Mouse (Mus musculus): ENCODE results near the gene Frmd4a. TPM values are rescaled to one million over a fixed set of nuclear protein-coding genes. Genes with fewer than 3 reads are reported as not detected.

The Frmd4a gene
- total and polyA plus RNA-seq, 2 experiments from 2014 or later: 11.9 to 44.1 TPM

DNA sequence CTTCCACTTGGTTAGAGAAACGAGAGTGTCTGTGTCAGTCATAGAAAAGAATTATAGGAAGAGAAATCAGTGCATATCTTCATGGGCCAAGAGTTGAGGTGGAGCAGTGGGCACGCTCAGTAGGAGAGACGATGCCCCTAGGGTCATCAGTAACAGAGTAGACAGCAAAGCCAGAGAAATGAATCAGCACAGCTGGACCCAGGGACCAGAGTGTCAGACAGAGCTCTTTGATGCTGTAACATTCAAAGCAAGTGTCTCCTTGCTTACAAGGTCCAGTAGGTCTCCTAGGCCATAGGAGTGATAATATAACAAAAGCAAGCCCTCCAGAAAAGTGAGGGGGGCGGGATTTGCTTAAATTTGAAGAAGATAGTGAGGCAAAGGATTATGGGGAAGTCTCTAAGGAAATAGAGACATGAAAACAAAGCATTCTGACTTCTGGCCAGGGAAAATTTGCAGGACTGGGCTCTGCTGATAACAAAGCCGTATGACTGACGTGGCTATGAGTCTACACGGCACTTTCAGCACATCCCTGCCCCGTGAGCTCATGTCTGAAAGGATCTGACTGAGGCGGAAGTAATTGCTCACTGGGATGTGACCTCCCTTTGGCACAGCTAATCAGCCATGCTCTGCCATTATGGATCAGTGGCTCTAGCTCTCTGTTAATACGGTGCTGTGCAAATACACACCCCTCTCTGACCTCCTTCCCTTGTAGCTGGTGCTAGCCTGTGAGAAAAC, 243.0 kb downstream of the Frmd4a start:
- no peak overlapping the region for H3K9ac ChIP-seq (replicated peaks; ENCODE audit: low read depth, low read length)
- no peaks in the 10 kb centered on the region for H3K27me3 ChIP-seq (ENCODE audit: control insufficient read depth, insufficient read depth, low read length)
- no peak overlapping the region for H3K4me2 ChIP-seq (ENCODE audit: low read depth, low read length)
- WGBS: 30% methylated on average over 10 of the region's 10 CpGs
- H3K9me3 ChIP-seq (replicated peaks; ENCODE audit: control insufficient read depth, low read length): no peaks in the 10 kb centered on the region
- DNase-seq (ENCODE audit: low spot score) (peak; percentile 55), ATAC-seq (ENCODE audit: insufficient read depth, low read depth) (peak; percentile 74)
- TF ChIP-seq EP300 (IDR thresholded peaks at IDR 0.05; ENCODE audit: low read depth): no peak
- TF ChIP-seq CTCF (IDR thresholded peaks at IDR 0.05; ENCODE audit: low read depth): no peak
- no peaks in the 10 kb centered on the region for H3K36me3 ChIP-seq (replicated peaks; ENCODE audit: control insufficient read depth, insufficient read depth, low read length)
- no peak overlapping the region for H3K4me3 ChIP-seq (ENCODE audit: low read depth, low read length)
- no peak overlapping the region for H3K27ac ChIP-seq (ENCODE audit: low read depth)
- H3K4me1 ChIP-seq (ENCODE audit: control insufficient read depth, insufficient read depth): peaks cover 6% of the 10 kb centered on the region; the same call in 1 of the 2 replicates

GRCm38 (mm10) chr2:4262667-4263066, 245.2 kb downstream of the Frmd4a start:
- Histone ChIP-seq H3K9me3 (replicated peaks; ENCODE audit: control insufficient read depth, low read length) (no peaks in the 10 kb centered on the region), H3K9ac (replicated peaks; ENCODE audit: low read depth, low read length) (no peak overlapping the region), H3K27me3 (ENCODE audit: control insufficient read depth, insufficient read depth, low read length) (no peaks in the 10 kb centered on the region), H3K4me2 (ENCODE audit: low read depth, low read length) (no peak overlapping the region), H3K4me1 (ENCODE audit: control insufficient read depth, insufficient read depth) (peaks cover 6% of the 10 kb centered on the region; the same call in 1 of the 2 replicates), H3K27ac (ENCODE audit: low read depth) (no peak overlapping the region), H3K36me3 (replicated peaks; ENCODE audit: control insufficient read depth, insufficient read depth, low read length) (no peaks in the 10 kb centered on the region), H3K4me3 (ENCODE audit: low read depth, low read length) (no peak overlapping the region)
- ATAC-seq (ENCODE audit: insufficient read depth, low read depth) (no peak), DNase-seq (ENCODE audit: low spot score) (no peak)
- TF ChIP-seq EP300 (IDR thresholded peaks at IDR 0.05; ENCODE audit: low read depth) (no peak), CTCF (IDR thresholded peaks at IDR 0.05; ENCODE audit: low read depth) (no peak)
- WGBS: 78% methylated on average over 3 of the region's 3 CpGs

- no peak for TF ChIP-seq EP300 (IDR thresholded peaks at IDR 0.05; ENCODE audit: low read depth)
- no peak for TF ChIP-seq CTCF (IDR thresholded peaks at IDR 0.05; ENCODE audit: low read depth)
- Histone ChIP-seq H3K9me3 (replicated peaks; ENCODE audit: control insufficient read depth, low read length) (no peaks in the 10 kb centered on the region), H3K27ac (ENCODE audit: low read depth) (no peak overlapping the region), H3K4me1 (ENCODE audit: control insufficient read depth, insufficient read depth) (no peaks in the 10 kb centered on the region), H3K4me2 (ENCODE audit: low read depth, low read length) (no peak overlapping the region), H3K4me3 (ENCODE audit: low read depth, low read length) (no peak overlapping the region), H3K27me3 (ENCODE audit: control insufficient read depth, insufficient read depth, low read length) (no peaks in the 10 kb centered on the region), H3K9ac (replicated peaks; ENCODE audit: low read depth, low read length) (no peak overlapping the region), H3K36me3 (replicated peaks; ENCODE audit: control insufficient read depth, insufficient read depth, low read length) (no peaks in the 10 kb centered on the region)
- ATAC-seq (ENCODE audit: insufficient read depth, low read depth): no peak
- no peak for DNase-seq (ENCODE audit: low spot score)
- 75% methylated on average over 7 of the region's 7 CpGs for WGBS
These were observed 249.9 kb downstream of the Frmd4a start for GRCm38 (mm10) chr2:4267377-4267776.

DNA sequence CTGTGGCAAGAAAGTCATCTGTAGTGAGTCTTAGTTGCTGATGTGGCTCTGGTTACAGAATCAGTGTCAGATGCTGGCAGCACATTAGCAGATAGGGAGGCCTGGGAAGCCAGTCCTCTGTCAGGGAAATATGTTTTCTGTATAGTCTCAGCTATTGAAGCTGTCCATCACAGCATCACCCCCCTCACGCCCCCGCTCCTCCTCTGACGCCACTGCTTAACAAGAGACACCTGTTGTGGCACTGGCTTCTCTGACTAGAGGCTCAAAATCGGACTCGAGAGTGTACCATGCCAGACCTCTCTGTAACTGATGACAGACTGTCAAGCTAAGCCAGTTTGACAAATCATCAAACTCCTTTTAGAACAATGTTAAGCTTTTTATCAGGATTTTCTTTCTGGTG, 265.3 kb downstream of the Frmd4a start:
- Histone ChIP-seq H3K27ac (ENCODE audit: low read depth) (no peak overlapping the region), H3K27me3 (ENCODE audit: control insufficient read depth, insufficient read depth, low read length) (no peaks in the 10 kb centered on the region), H3K4me2 (ENCODE audit: low read depth, low read length) (no peak overlapping the region), H3K4me1 (ENCODE audit: control insufficient read depth, insufficient read depth) (no peaks in the 10 kb centered on the region), H3K9me3 (replicated peaks; ENCODE audit: control insufficient read depth, low read length) (no peaks in the 10 kb centered on the region), H3K4me3 (ENCODE audit: low read depth, low read length) (no peak overlapping the region), H3K9ac (replicated peaks; ENCODE audit: low read depth, low read length) (no peak overlapping the region), H3K36me3 (replicated peaks; ENCODE audit: control insufficient read depth, insufficient read depth, low read length) (no peaks in the 10 kb centered on the region)
- DNase-seq (ENCODE audit: low spot score) (no peak), ATAC-seq (ENCODE audit: insufficient read depth, low read depth) (peak; percentile 27; the same call in 1 of the 2 replicates)
- TF ChIP-seq EP300 (IDR thresholded peaks at IDR 0.05; ENCODE audit: low read depth) (no peak), CTCF (IDR thresholded peaks at IDR 0.05; ENCODE audit: low read depth) (peak; percentile 9; the same call in 1 of the 2 replicates)
- 33% methylated on average over 5 of the region's 5 CpGs for WGBS

GRCm38 (mm10) chr2:4285693-4286291, 268.3 kb downstream of the Frmd4a start:
- DNase-seq (ENCODE audit: low spot score) (no peak), ATAC-seq (ENCODE audit: insufficient read depth, low read depth) (no peak)
- no peaks in the 10 kb centered on the region for H3K36me3 ChIP-seq (replicated peaks; ENCODE audit: control insufficient read depth, insufficient read depth, low read length)
- H3K27me3 ChIP-seq (ENCODE audit: control insufficient read depth, insufficient read depth, low read length): no peaks in the 10 kb centered on the region
- H3K9me3 ChIP-seq (replicated peaks; ENCODE audit: control insufficient read depth, low read length): 0 out of 2 replicates have a peak, but pooled peaks cover 4% of the 10 kb centered on the region
- H3K27ac ChIP-seq (ENCODE audit: low read depth): no peak overlapping the region
- TF ChIP-seq EP300 (IDR thresholded peaks at IDR 0.05; ENCODE audit: low read depth) (no peak), CTCF (IDR thresholded peaks at IDR 0.05; ENCODE audit: low read depth) (no peak)
- no peak overlapping the region for H3K4me3 ChIP-seq (ENCODE audit: low read depth, low read length)
- H3K9ac ChIP-seq (replicated peaks; ENCODE audit: low read depth, low read length): no peak overlapping the region
- 62% methylated on average over 4 of the region's 4 CpGs for WGBS
- no peak overlapping the region for H3K4me2 ChIP-seq (ENCODE audit: low read depth, low read length)
- no peaks in the 10 kb centered on the region for H3K4me1 ChIP-seq (ENCODE audit: control insufficient read depth, insufficient read depth)

Measured in heart, postnatal 0 days (tissue).